Mouse (Mus musculus) liver, embryonic 12.5 days (tissue): ENCODE data around the gene Sun2. TPM values are rescaled to one million over a fixed set of nuclear protein-coding genes. Genes with fewer than 3 reads are reported as not detected.

Experiments
- ATAC-seq: fragments of 200-750 bp; cut with Nextera tagmentation; 2 replicates; pipeline ENCODE4 v1.8.0; 2017; ENCODE audit warnings: moderate number of reproducible peaks, mild to moderate bottlenecking, moderate library complexity
- H3K27ac ChIP-seq: fragments of 300-500 bp; sonication (generic); 2 replicates; pipeline ENCODE4 v1.5.1; 2016; ENCODE audit warnings: mild to moderate bottlenecking
- H3K27me3 ChIP-seq: fragments of 300-500 bp; sonication (generic); replicated peaks from 2 replicates; pipeline ENCODE4 v1.6.1; 2016; ENCODE audit warnings: mild to moderate bottlenecking, moderate library complexity
- H3K36me3 ChIP-seq: fragments of 300-500 bp; sonication (generic); 2 replicates; pipeline ENCODE4 v1.6.1; 2016; ENCODE audit warnings: mild to moderate bottlenecking, moderate library complexity
- H3K4me1 ChIP-seq: fragments of 300-500 bp; sonication (generic); 2 replicates; pipeline ENCODE4 v1.6.1; 2016
- H3K4me2 ChIP-seq: fragments of 300-500 bp; sonication (generic); 2 replicates; pipeline ENCODE4 v1.6.1; 2016; ENCODE audit warnings: mild to moderate bottlenecking, moderate library complexity
- H3K4me3 ChIP-seq: fragments of 300-500 bp; sonication (generic); 2 replicates; pipeline ENCODE4 v1.5.1; 2016; ENCODE audit warnings: mild to moderate bottlenecking, moderate library complexity
- H3K9ac ChIP-seq: fragments of 300-500 bp; sonication (generic); 2 replicates; pipeline ENCODE4 v1.6.1; 2016; ENCODE audit warnings: mild to moderate bottlenecking, moderate library complexity
- H3K9me3 ChIP-seq: fragments of 300-500 bp; sonication (generic); replicated peaks from 2 replicates; pipeline ENCODE4 v1.6.1; 2016; ENCODE audit warnings: mild to moderate bottlenecking, moderate library complexity
- WGBS: fragments of 180-500 bp; shearing (Covaris S2); methylation state at CpG from one replicate; pipeline ENCODE4 v1.1.7; 2016; ENCODE audit not compliant: insufficient replicate concordance; 5-methylcytosine and 5-hydroxymethylcytosine counted together
- polyA plus RNA-seq: library from polyadenylated mRNA; unstranded; fragments of >200 nt; fragmentation: Nextera tagmentation; extraction: Ambion mirVana; gene quantifications from 2 replicates; pipeline ENCODE4 v1.2.1, GENCODE M21; 2016

The Sun2 gene
- polyA plus RNA-seq, 1 experiment from 2014 or later: 2.9 TPM

GRCm38 (mm10) chr15:79767327-79767961 is 25.1 kb upstream of the Sun2 start:
- no peak for ATAC-seq
- Histone ChIP-seq H3K4me1 (peaks cover 4% of the 10 kb centered on the region; the same call in 1 of the 2 replicates), H3K27me3 (no peaks in the 10 kb centered on the region), H3K27ac (no peak overlapping the region), H3K36me3 (no peaks in the 10 kb centered on the region), H3K4me3 (no peak overlapping the region), H3K9ac (no peak overlapping the region), H3K4me2 (no peak overlapping the region), H3K9me3 (no peaks in the 10 kb centered on the region)
- WGBS: 67% methylated on average over 16 of the region's 16 CpGs

DNA sequence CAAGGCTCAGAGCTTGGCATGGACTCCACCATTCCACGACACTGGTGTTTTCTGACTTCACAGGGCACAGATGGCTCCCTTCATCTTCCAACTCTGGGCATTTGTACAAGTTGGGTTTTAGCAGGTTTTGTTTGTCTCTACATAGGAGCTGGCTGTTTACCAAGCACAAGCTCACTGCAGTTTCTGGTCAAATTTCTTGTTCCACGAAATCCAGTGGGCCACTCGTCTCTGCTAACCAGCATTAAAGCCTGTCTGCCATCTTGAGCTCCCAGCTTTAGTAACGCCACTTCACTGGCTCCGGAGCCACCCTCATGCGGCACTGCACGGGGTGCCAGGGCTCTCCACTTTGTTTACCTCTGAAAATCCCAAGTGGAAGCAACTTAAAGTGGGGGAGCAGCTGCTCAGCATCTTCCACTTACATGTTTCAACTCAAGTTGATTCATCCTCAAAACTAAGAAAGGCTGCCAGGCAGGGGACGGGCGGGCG is 24.3 kb upstream of the Sun2 start:
- 74% methylated on average over 10 of the region's 10 CpGs for WGBS
- ATAC-seq: no peak
- H3K36me3 ChIP-seq: peaks cover 5% of the 10 kb centered on the region; the same call in 1 of the 2 replicates
- no peak overlapping the region for H3K9ac ChIP-seq
- H3K4me1 ChIP-seq: peaks cover 4% of the 10 kb centered on the region; the same call in 1 of the 2 replicates
- H3K9me3 ChIP-seq: no peaks in the 10 kb centered on the region
- no peak overlapping the region for H3K4me3 ChIP-seq
- H3K4me2 ChIP-seq: no peak overlapping the region
- no peak overlapping the region for H3K27ac ChIP-seq
- no peaks in the 10 kb centered on the region for H3K27me3 ChIP-seq

GRCm38 (mm10) chr15:79766168-79766567 is 23.8 kb upstream of the Sun2 start:
- no peak overlapping the region for H3K9ac ChIP-seq
- H3K4me2 ChIP-seq: no peak overlapping the region
- no peak for ATAC-seq
- no peaks in the 10 kb centered on the region for H3K9me3 ChIP-seq
- H3K27me3 ChIP-seq: no peaks in the 10 kb centered on the region
- H3K4me3 ChIP-seq: no peak overlapping the region
- peaks cover 4% of the 10 kb centered on the region; the same call in 1 of the 2 replicates for H3K4me1 ChIP-seq
- H3K27ac ChIP-seq: no peak overlapping the region
- H3K36me3 ChIP-seq: peaks cover 7% of the 10 kb centered on the region; the same call in 1 of the 2 replicates
- WGBS: 66% methylated on average over 10 of the region's 10 CpGs

DNA sequence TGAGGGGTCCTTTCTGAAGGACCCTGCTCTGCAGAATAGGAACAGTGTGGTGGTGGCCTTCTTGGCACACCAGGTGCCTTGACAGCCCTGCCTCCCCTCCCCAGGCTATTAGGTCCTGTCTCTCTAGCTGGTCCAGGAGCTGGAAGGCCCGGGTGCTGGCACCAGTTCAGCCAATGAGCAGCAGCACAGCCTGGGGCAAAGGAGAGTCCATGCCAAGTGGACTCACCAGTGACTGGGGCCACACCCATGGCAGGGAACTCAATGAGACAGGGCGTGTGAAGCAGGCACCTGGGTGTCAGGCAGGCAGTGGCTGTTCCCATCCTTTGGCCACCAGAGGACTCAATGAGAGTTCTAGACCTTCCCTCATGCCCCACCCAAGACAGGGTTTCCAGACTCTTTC is 23.0 kb upstream of the Sun2 start:
- H3K9ac ChIP-seq: no peak overlapping the region
- H3K36me3 ChIP-seq: peaks cover 7% of the 10 kb centered on the region; the same call in 1 of the 2 replicates
- no peak for ATAC-seq
- whole genome bisulfite sequencing: 67% methylated on average over 2 of the region's 2 CpGs
- no peak overlapping the region for H3K27ac ChIP-seq
- no peaks in the 10 kb centered on the region for H3K27me3 ChIP-seq
- no peaks in the 10 kb centered on the region for H3K9me3 ChIP-seq
- H3K4me2 ChIP-seq: no peak overlapping the region
- H3K4me1 ChIP-seq: peaks cover 4% of the 10 kb centered on the region; the same call in 1 of the 2 replicates
- no peak overlapping the region for H3K4me3 ChIP-seq

GRCm38 (mm10) chr15:79764539-79765267 is 22.4 kb upstream of the Sun2 start:
- 65% methylated on average over 11 of the region's 11 CpGs for WGBS
- H3K4me3 ChIP-seq: no peak overlapping the region
- no peaks in the 10 kb centered on the region for H3K9me3 ChIP-seq
- H3K4me1 ChIP-seq: peaks cover 4% of the 10 kb centered on the region; the same call in 1 of the 2 replicates
- H3K27me3 ChIP-seq: no peaks in the 10 kb centered on the region
- no peak overlapping the region for H3K4me2 ChIP-seq
- no peak overlapping the region for H3K27ac ChIP-seq
- H3K36me3 ChIP-seq: peaks cover 7% of the 10 kb centered on the region; the same call in 1 of the 2 replicates
- no peak overlapping the region for H3K9ac ChIP-seq
- no peak for ATAC-seq

DNA sequence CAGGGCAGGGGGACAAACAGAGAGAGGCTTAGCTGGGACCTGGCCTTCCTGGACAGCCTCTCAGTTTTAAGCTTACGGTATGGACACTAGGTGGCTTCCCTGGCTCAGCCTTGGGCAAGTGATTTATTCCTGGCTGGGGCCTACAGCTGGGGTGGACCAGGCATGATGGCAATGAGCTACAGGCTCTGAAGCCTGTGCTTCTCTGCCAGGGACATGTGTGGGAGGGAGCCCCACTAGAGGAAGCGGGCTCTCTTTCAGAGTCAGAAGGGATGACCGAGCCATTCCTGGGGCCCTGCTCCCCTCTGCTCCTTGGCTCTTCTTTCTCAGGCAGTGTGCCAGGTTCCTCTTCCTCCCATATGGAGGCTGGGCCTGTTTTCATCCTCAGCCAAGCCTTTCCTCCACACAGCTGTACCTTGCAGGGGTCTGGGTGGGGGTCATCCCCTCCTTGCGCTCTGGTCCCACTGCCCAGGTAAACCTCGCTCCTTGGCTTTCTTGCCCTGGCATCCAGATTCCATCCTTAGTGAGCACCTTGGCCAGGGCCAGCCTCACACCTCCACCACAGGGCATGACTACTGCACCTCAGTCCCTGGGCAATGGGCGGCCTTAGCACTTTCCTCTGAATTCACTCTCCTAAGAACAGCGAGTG is 21.4 kb upstream of the Sun2 start:
- H3K4me3 ChIP-seq: no peak overlapping the region
- peaks cover 7% of the 10 kb centered on the region; the same call in 1 of the 2 replicates for H3K36me3 ChIP-seq
- 82% methylated on average over 7 of the region's 7 CpGs for WGBS
- no peak overlapping the region for H3K4me2 ChIP-seq
- no peak overlapping the region for H3K9ac ChIP-seq
- peaks cover 2% of the 10 kb centered on the region; the same call in 1 of the 2 replicates for H3K4me1 ChIP-seq
- ATAC-seq: no peak
- H3K9me3 ChIP-seq: no peaks in the 10 kb centered on the region
- H3K27me3 ChIP-seq: no peaks in the 10 kb centered on the region
- H3K27ac ChIP-seq: no peak overlapping the region

DNA sequence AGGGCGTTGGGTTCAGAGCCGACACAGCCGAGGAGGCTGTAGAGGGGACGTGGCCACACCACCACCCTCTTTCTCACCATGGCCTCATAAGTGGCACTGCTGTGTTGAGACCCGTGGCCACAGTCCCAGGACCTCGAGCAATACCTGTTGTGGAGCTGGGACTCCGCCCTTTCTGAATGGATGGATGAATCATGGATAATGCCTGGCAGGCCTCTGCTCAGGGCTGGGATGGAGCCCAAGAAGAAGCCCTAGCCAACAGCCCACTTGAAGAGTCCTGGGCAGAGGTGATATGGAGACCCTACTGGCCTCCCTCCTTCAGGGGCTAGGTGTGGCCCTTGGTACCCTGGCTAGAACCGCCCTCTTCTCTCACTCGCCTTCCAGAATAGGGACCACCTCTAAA is 20.7 kb upstream of the Sun2 start:
- WGBS: 72% methylated on average over 9 of the region's 9 CpGs
- Histone ChIP-seq H3K27ac (no peak overlapping the region), H3K4me2 (no peak overlapping the region), H3K36me3 (peaks cover 7% of the 10 kb centered on the region; the same call in 1 of the 2 replicates), H3K27me3 (no peaks in the 10 kb centered on the region), H3K9ac (no peak overlapping the region), H3K4me1 (no peaks in the 10 kb centered on the region), H3K9me3 (no peaks in the 10 kb centered on the region), H3K4me3 (no peak overlapping the region)
- ATAC-seq: no peak

DNA sequence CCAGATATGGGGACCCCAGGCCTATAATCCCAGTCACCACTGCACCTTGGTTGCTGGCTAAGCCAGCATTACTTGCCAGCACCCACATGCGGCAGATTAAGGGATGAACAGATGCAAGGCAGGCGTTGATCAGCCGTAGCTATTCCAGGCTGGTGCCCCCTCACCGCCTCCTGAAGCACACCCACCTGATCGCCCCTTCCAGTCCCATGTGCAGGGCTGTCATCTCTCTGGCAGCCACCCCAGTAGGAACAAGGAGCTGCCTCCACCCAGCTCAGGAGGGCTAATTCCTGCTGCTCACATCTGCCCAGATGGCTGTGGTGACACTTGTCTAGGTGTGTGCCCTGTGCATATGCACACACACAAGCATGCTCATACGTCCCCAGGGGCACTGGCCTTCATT is 18.6 kb upstream of the Sun2 start:
- no peak for ATAC-seq

DNA sequence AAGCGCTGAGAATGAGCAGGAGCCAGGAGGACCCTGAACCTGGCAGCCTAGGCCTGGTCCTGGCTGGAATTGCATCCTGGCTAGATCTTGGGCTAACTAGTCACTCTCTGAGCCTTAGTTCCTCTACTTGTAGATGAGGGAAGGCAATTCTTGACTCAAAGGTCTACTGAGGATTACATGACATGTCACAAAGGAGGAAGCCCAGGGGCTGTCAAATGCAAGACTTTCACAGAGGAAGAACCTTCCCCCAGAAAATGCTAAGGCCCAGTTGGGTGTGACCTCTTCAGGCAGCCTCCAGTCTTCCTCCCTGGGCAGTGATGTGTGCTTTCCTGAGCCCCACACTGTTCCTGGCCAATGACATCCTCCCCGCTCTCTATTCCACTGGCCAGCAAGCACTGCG is 14.8 kb upstream of the Sun2 start:
- 58% methylated on average over 3 of the region's 3 CpGs for WGBS

More for the DNA sequence above, 18.6 kb upstream of the Sun2 start:
- Histone ChIP-seq H3K9me3 (no peaks in the 10 kb centered on the region), H3K4me3 (no peak overlapping the region), H3K27ac (no peak overlapping the region), H3K36me3 (peaks cover 7% of the 10 kb centered on the region; the same call in 1 of the 2 replicates), H3K27me3 (no peaks in the 10 kb centered on the region), H3K4me2 (no peak overlapping the region), H3K4me1 (no peaks in the 10 kb centered on the region), H3K9ac (no peak overlapping the region)
- 76% methylated on average over 6 of the region's 6 CpGs for WGBS

DNA sequence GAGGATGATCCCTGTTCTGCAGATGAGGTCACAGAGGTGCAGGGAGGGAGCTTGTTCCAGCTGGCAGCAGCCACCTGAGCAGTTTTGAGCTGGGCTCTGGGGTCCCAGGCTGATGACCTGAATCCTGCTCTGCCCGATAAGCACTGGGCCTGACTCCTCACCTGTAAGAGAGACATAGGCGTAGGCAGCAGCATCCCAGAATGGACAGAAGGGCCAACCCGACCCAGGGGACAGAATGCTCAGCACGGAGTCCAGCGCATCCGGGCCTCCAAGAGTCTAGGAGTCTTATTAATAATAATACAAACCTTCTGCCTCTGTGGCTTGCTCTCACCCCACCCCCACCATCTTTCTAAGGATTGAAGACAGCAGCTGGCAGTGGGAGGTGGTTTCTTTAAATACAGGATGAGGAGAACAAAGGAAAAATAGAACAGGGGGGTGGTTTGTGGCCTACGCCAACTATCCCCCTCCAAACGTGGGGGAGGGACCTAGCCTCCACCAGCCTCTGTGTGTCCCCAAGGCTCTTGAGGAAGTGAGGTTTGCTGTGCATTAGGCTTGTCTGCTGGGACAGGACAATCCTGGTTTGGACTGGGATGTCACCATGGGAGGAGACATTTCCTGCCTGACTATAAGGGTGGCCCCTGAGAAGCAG is 13.8 kb upstream of the Sun2 start:
- WGBS: 69% methylated on average over 8 of the region's 8 CpGs
- H3K4me3 ChIP-seq: no peak overlapping the region
- H3K9me3 ChIP-seq: no peaks in the 10 kb centered on the region
- no peak overlapping the region for H3K4me2 ChIP-seq
- no peaks in the 10 kb centered on the region; the same call in 1 of the 2 replicates for H3K4me1 ChIP-seq
- H3K36me3 ChIP-seq: no peaks in the 10 kb centered on the region
- no peaks in the 10 kb centered on the region for H3K27me3 ChIP-seq
- ATAC-seq: no peak
- no peak overlapping the region for H3K9ac ChIP-seq
- H3K27ac ChIP-seq: no peak overlapping the region

More for the DNA sequence above, 14.8 kb upstream of the Sun2 start:
- Histone ChIP-seq H3K36me3 (peaks cover 7% of the 10 kb centered on the region; the same call in 1 of the 2 replicates), H3K4me3 (no peak overlapping the region), H3K9ac (no peak overlapping the region), H3K9me3 (no peaks in the 10 kb centered on the region), H3K27ac (0 out of 2 replicates have a peak overlapping the region, but pooled peaks have one; percentile 1), H3K27me3 (no peaks in the 10 kb centered on the region), H3K4me1 (no peaks in the 10 kb centered on the region), H3K4me2 (no peak overlapping the region)
- no peak for ATAC-seq

DNA sequence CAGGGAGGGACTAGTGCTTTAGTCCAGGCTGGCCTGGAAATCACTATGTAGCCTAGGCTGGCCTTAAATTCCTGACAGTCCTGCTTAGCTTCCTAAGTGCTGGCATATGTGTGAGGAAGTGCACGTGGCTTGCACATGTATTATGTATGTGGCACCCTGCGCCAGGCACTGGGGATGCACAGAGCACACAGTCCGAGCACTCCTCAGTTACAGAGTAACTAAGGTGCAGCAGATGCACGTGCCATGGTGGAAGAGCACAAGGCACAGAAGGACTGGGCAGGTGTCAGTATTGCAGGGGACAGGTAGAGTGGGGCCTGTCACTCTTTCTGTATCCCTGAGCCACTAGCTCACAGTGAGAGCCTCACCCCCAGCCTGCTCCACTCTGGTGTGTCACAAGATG is 12.8 kb upstream of the Sun2 start:
- 58% methylated on average over 4 of the region's 4 CpGs for WGBS
- no peak overlapping the region for H3K27ac ChIP-seq
- no peak for ATAC-seq
- no peak overlapping the region for H3K4me2 ChIP-seq
- no peaks in the 10 kb centered on the region for H3K36me3 ChIP-seq
- no peaks in the 10 kb centered on the region for H3K9me3 ChIP-seq
- H3K4me1 ChIP-seq: no peaks in the 10 kb centered on the region; the same call in 1 of the 2 replicates
- no peaks in the 10 kb centered on the region for H3K27me3 ChIP-seq
- H3K4me3 ChIP-seq: no peak overlapping the region
- H3K9ac ChIP-seq: no peak overlapping the region
